Mouse (Mus musculus) liver, postnatal 0 days (tissue): ENCODE data around the gene Zfp449. TPM values are rescaled to one million over a fixed set of nuclear protein-coding genes. Genes with fewer than 3 reads are reported as not detected.

Experiments
- ATAC-seq: fragments of 200-750 bp; cut with Nextera tagmentation; 2 replicates; pipeline ENCODE4 v1.8.0; 2017; ENCODE audit warnings: mild to moderate bottlenecking, moderate library complexity
- DNase-seq: peaks from one replicate; pipeline ENCODE4 v3.0.0-alpha.2; 2016
- H3K27ac ChIP-seq: fragments of 300-500 bp; sonication (generic); 2 replicates; pipeline ENCODE4 v1.5.1; 2014; ENCODE audit warnings: antibody characterized with exemption, moderate library complexity, mild to moderate bottlenecking, low read depth
- H3K27me3 ChIP-seq: fragments of 300-500 bp; sonication (generic); 2 replicates; pipeline ENCODE4 v1.6.1; 2014; ENCODE audit warnings: low read length, control low read depth, mixed read lengths; ENCODE audit not compliant: insufficient read depth
- H3K36me3 ChIP-seq: fragments of 300-500 bp; sonication (generic); replicated peaks from 2 replicates; pipeline ENCODE4 v1.6.1; 2014; ENCODE audit warnings: mild to moderate bottlenecking, control low read depth, low read length, moderate library complexity, mixed read lengths; ENCODE audit not compliant: insufficient read depth
- H3K4me1 ChIP-seq: fragments of 300-500 bp; sonication (generic); 2 replicates; pipeline ENCODE4 v1.6.1; 2014; ENCODE audit warnings: antibody characterized with exemption, mild to moderate bottlenecking, control low read depth; ENCODE audit not compliant: insufficient read depth
- H3K4me2 ChIP-seq: fragments of 300-500 bp; sonication (generic); 2 replicates; pipeline ENCODE4 v1.6.1; 2014; ENCODE audit warnings: low read depth, mild to moderate bottlenecking, low read length, moderate library complexity, mixed read lengths
- H3K4me3 ChIP-seq: fragments of 300-500 bp; sonication (generic); 2 replicates; pipeline ENCODE4 v1.5.1; 2014; ENCODE audit warnings: low read depth, low read length
- H3K9ac ChIP-seq: fragments of 300-500 bp; sonication (generic); replicated peaks from 2 replicates; pipeline ENCODE4 v1.6.1; 2014; ENCODE audit warnings: mild to moderate bottlenecking, moderate library complexity
- H3K9me3 ChIP-seq: fragments of 300-500 bp; sonication (generic); 2 replicates; pipeline ENCODE4 v1.6.1; 2016; ENCODE audit warnings: mild to moderate bottlenecking, control low read depth, low read length, mixed read lengths
- CTCF ChIP-seq: sonication (generic); IDR thresholded peaks from 2 replicates; pipeline ENCODE4 v1.5.1; 2016; ENCODE audit warnings: antibody characterized with exemption, low read depth
- EP300 ChIP-seq: IDR thresholded peaks from 2 replicates; pipeline ENCODE4 v1.6.1; 2016; ENCODE audit warnings: antibody characterized with exemption, low read depth, mild to moderate bottlenecking
- WGBS: fragments of 180-500 bp; shearing (Covaris S2); extraction: QIAGEN DNeasy Blood & Tissue Kit; methylation state at CpG from one replicate; pipeline ENCODE4 v1.1.7; 2014; ENCODE audit not compliant: insufficient replicate concordance; 5-methylcytosine and 5-hydroxymethylcytosine counted together
- polyA plus RNA-seq: library from polyadenylated mRNA; unstranded; fragments of >200 nt; fragmentation: Nextera tagmentation; extraction: Ambion mirVana; gene quantifications from 2 replicates; pipeline ENCODE4 v1.2.1, GENCODE M21; 2015

The Zfp449 gene
- polyA plus RNA-seq, 1 experiment from 2014 or later: 0.45 TPM

DNA sequence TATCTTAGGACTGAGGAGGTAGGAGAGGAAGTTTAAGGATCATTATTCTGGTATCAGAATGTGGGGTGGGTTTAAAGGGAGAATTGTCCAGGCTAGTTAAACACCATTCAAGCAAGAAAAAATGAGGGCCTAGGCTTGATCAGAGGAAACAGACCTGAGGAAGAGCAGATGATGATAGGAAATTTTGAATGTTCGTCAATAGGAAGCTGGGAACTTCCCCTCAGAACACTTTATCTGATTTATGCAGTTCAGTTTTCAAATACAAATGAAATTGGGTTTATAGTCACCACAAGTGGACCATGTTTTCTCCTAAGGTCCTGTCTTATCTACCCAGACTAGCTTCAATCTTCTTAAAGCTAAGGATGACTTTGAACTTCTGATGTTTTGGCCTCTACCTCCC lies 59.3 kb downstream of the Zfp449 start:
- Histone ChIP-seq H3K4me1 (no peaks in the 10 kb centered on the region), H3K36me3 (no peaks in the 10 kb centered on the region), H3K9me3 (no peaks in the 10 kb centered on the region), H3K27ac (no peak overlapping the region), H3K9ac (no peak overlapping the region), H3K27me3 (no peaks in the 10 kb centered on the region), H3K4me3 (no peak overlapping the region), H3K4me2 (no peak overlapping the region)
- TF ChIP-seq EP300: no peak
- no peak for TF ChIP-seq CTCF
- WGBS: 27% methylated on average over 1 of the region's 1 CpGs
- ATAC-seq (no peak), DNase-seq (no peak)

DNA sequence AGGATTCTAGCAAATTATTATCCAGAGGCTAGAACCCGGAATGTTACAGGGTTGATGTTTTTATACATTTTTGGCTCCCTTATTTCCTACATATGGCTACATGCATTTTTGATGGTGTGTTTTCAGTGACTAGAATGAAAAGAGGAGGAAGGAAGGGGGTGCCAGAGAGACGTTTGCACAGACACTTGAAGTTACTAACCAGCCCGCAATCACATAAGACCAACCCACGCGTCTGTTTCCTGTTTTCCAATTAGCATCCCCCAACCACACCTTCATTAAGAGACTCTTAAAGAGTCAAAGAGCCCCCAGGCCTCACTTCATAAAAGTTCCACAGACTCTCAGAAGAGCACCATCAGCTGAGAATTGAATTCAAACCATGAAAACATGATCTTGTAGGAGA lies 59.9 kb downstream of the Zfp449 start:
- Histone ChIP-seq H3K36me3 (no peaks in the 10 kb centered on the region), H3K4me1 (no peaks in the 10 kb centered on the region), H3K27me3 (no peaks in the 10 kb centered on the region), H3K4me3 (no peak overlapping the region), H3K9ac (no peak overlapping the region), H3K27ac (no peak overlapping the region), H3K9me3 (no peaks in the 10 kb centered on the region), H3K4me2 (no peak overlapping the region)
- DNase-seq (no peak), ATAC-seq (no peak)
- TF ChIP-seq EP300: no peak
- TF ChIP-seq CTCF: no peak
- 42% methylated on average over 5 of the region's 5 CpGs for WGBS

Other genes with a start within 250 kb of the Zfp449 start
- gene 3830403N18Rik, start 209.8 kb upstream of the Zfp449 start, polyA plus RNA-seq: 0.45 and 1.3 TPM in 2 replicates
- not detected in 2 replicates for gene Gm773, start 133.5 kb upstream of the Zfp449 start, polyA plus RNA-seq
- 0.13 and 0.22 TPM in 2 replicates for gene Smim10l2a, start 28.2 kb downstream of the Zfp449 start, polyA plus RNA-seq
- gene Gm2174, start 101.6 kb downstream of the Zfp449 start, polyA plus RNA-seq: 0.90 TPM in 1 of 2 replicates, not detected in the other
- 12.8 and 14.1 TPM in 2 replicates for gene Ints6l, start 108.5 kb downstream of the Zfp449 start, polyA plus RNA-seq
- gene Gm10477, start 178.3 kb downstream of the Zfp449 start, polyA plus RNA-seq: not detected in 2 replicates
- not detected in 2 replicates for gene Gm648, start 203.2 kb downstream of the Zfp449 start, polyA plus RNA-seq